Mouse (Mus musculus) cortical plate, adult 2 months (tissue): ENCODE measurements around the gene Ncapd2.

Experiments
- CTCF ChIP-seq: fragments of 200-500 bp; IDR thresholded peaks from 2 replicates; pipeline ENCODE4 v1.5.1; 2011; ENCODE audit warnings: mild to moderate bottlenecking, control low read depth, low read length; ENCODE audit not compliant: insufficient read depth; ENCODE audit errors: extremely low read depth
- POLR2A ChIP-seq: fragments of 200-500 bp; IDR thresholded peaks from 2 replicates; pipeline ENCODE4 v1.6.1; 2011; ENCODE audit warnings: mild to moderate bottlenecking, low read length, control low read depth; ENCODE audit not compliant: insufficient read depth; ENCODE audit errors: extremely low read depth

- TF ChIP-seq POLR2A (no peak), CTCF (no peak)
Observed at GRCm38 (mm10) chr6:125236341-125236740, 44.8 kb upstream of the Ncapd2 start.
